Mouse (Mus musculus): ENCODE results near the gene Maats1.

DNA sequence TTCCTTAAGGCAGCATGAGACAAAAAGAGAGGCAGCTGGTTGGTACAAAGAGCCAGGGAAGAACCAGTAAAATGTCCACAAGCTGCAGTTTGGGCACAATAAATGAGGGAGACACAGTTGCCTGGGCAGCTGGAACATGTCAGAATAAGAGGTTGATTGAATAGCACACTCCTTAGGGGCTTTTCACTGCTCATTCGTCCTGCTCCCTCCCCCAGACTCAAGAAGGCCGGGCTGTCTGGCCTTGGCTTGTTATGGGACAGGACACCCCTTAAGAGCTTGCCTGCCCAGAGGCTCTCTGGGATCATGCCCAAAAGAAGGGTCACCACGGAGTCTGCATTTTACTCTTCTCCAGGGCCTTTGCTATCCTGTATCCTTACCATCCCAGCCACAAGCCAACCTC, 58.6 kb downstream of the Maats1 start:
- no peak for TF ChIP-seq CTCF (IDR thresholded peaks at IDR 0.05; ENCODE audit: low read depth)
- no peak for TF ChIP-seq EP300 (IDR thresholded peaks at IDR 0.05; ENCODE audit: low read depth)

All from liver, postnatal 0 days (tissue).